In genomic region chr14:19993570-19993883, GRCm38 (mm10) we compare ENCODE assay signal across 22 mouse cellular contexts. TPM values are rescaled to one million over a fixed set of nuclear protein-coding genes. Genes with fewer than 3 reads are reported as not detected.
DNase-seq lines count a peak whose midpoint lies in the region; ATAC-seq and TF ChIP-seq lines count a peak whose summit lies in the region.
"Had no signal": no experiment of that assay in that cellular context is flagged by ENCODE, and none has a peak within 500 bp of the region (broad histone marks: within the 10 kb centered on the region; RNA-seq: fewer than 3 reads in every experiment).

No protein-coding gene starts in this region.

- no peak overlapping the region for H3K4me3 ChIP-seq in thymus, adult 2 months (ENCODE audit: control insufficient read depth, insufficient read depth, low read length)
- no peak overlapping the region for H3K4me3 ChIP-seq in intestine, postnatal 0 days (ENCODE audit: low read depth, low read length)
- H3K4me3 ChIP-seq: embryonic facial prominence, embryonic 10.5 days; forebrain, embryonic 13.5 days; gastrocnemius, adult 2 months; heart, embryonic 15.5 days; hindbrain, embryonic 13.5 days had no signal

- no peak overlapping the region for H3K4me2 ChIP-seq in intestine, postnatal 0 days (replicated peaks; ENCODE audit: low read depth)
- H3K4me2 ChIP-seq: forebrain, embryonic 13.5 days; heart, embryonic 11.5 days; heart, embryonic 15.5 days; hindbrain, embryonic 13.5 days had no signal

- ATAC-seq in CD4-positive, CD25-positive, alpha-beta regulatory T cell, adult 4 months, result peak; percentile 58
- no peak for ATAC-seq in intestine, postnatal 0 days
- ATAC-seq: forebrain, embryonic 13.5 days; forebrain, postnatal 0 days; hindbrain, postnatal 0 days had no signal

- TF ChIP-seq POLR2A in thymus, adult 2 months (IDR thresholded peaks at IDR 0.05; ENCODE audit: control insufficient read depth, extremely low read depth, insufficient read depth, low read length, poor library complexity), result no peak

- no peak for DNase-seq in thymus, adult 2 months
- no peak for DNase-seq in thymus, postnatal 36 days
- peak; percentile 73 for DNase-seq in induced T-regulatory cell, adult 2 months (ENCODE audit: low read depth)
- DNase-seq in gastrocnemius, postnatal 36 days, result no peak
- no peak for DNase-seq in yolk sac, embryonic 10.5 days (ENCODE audit: low spot score)
- DNase-seq: adrenal gland, adult 8-10 months; adrenal gland, postnatal 36 days; cerebellum, adult 2 months; cerebellum, postnatal 10 days; forebrain, postnatal 0 days; gastrocnemius, adult 2 months; gastrocnemius, postnatal 25 days; heart, adult 18-20 months; heart, postnatal 14 days had no signal

- no peaks in the 10 kb centered on the region for H3K9me3 ChIP-seq in intestine, postnatal 0 days (ENCODE audit: control insufficient read depth)
- H3K9me3 ChIP-seq: embryonic facial prominence, embryonic 10.5 days; forebrain, embryonic 13.5 days; heart, embryonic 15.5 days; hindbrain, embryonic 13.5 days had no signal

- H3K4me1 ChIP-seq in thymus, adult 2 months (replicated peaks; ENCODE audit: control insufficient read depth, insufficient read depth, low read length), result peaks cover 13% of the 10 kb centered on the region
- no peaks in the 10 kb centered on the region for H3K4me1 ChIP-seq in intestine, postnatal 0 days (replicated peaks; ENCODE audit: control insufficient read depth, insufficient read depth, low read length)
- H3K4me1 ChIP-seq: heart, embryonic 15.5 days had no signal

- intact Hi-C loops in gastrocnemius, postnatal 36 days (cut with DNase I), result no loop called here

- no peaks in the 10 kb centered on the region for H3K27me3 ChIP-seq in thymus, adult 2 months (ENCODE audit: control insufficient read depth, insufficient read depth, low read length)
- H3K27me3 ChIP-seq in intestine, postnatal 0 days (replicated peaks; ENCODE audit: control insufficient read depth, insufficient read depth, low read length), result no peaks in the 10 kb centered on the region
- H3K27me3 ChIP-seq: forebrain, embryonic 13.5 days; heart, embryonic 15.5 days; hindbrain, embryonic 13.5 days had no signal

- no peak for TF ChIP-seq CTCF in thymus, adult 2 months (IDR thresholded peaks at IDR 0.05; ENCODE audit: borderline replicate concordance, control insufficient read depth, extremely low read depth, insufficient read depth, low read length, poor library complexity)
- no peak for TF ChIP-seq CTCF in intestine, postnatal 0 days (IDR thresholded peaks at IDR 0.05; ENCODE audit: low read depth)

- peak overlapping the region; percentile 33; the same call in 1 of the 2 replicates for H3K27ac ChIP-seq in thymus, adult 2 months (ENCODE audit: control insufficient read depth, insufficient read depth, low read length)
- no peak overlapping the region for H3K27ac ChIP-seq in intestine, postnatal 0 days (ENCODE audit: low read depth, low read length)
- H3K27ac ChIP-seq: embryonic facial prominence, embryonic 10.5 days; forebrain, embryonic 13.5 days; gastrocnemius, adult 2 months; heart, embryonic 15.5 days; hindbrain, embryonic 13.5 days; hindbrain, postnatal 0 days had no signal

- no peaks in the 10 kb centered on the region for H3K36me3 ChIP-seq in thymus, adult 2 months (ENCODE audit: control insufficient read depth, insufficient read depth, low read length)
- no peaks in the 10 kb centered on the region for H3K36me3 ChIP-seq in intestine, postnatal 0 days (ENCODE audit: control insufficient read depth, insufficient read depth)
- H3K36me3 ChIP-seq: embryonic facial prominence, embryonic 10.5 days; heart, embryonic 15.5 days; hindbrain, embryonic 13.5 days had no signal

- WGBS in thymus, adult 2 months, result 31% methylated on average over 3 of the region's 3 CpGs
- 68% methylated on average over 3 of the region's 3 CpGs for whole genome bisulfite sequencing in intestine, postnatal 0 days

- no peak overlapping the region for H3K9ac ChIP-seq in intestine, postnatal 0 days (ENCODE audit: low read depth, low read length)
- H3K9ac ChIP-seq: forebrain, embryonic 13.5 days; forebrain, postnatal 0 days; heart, embryonic 15.5 days; hindbrain, embryonic 13.5 days had no signal

RNA-seq across cellular contexts. Expression of gene Gng2, which starts 16.1 kb away (rescaled TPM):
- 12.3 and 14.0 TPM in 2 replicates for polyA plus RNA-seq in thymus, adult 2 months (2012; rRNA removed)
- polyA plus RNA-seq in CD4-positive, CD25-positive, alpha-beta regulatory T cell, adult 4 months (2017; shearing (Covaris generic)), result 10 to 100 TPM; 39.1 to 54.2 TPM
- 1 to 10 TPM; 2.3 to 4.1 TPM for total RNA-seq in gastrocnemius, postnatal 36 days (2021)
- polyA plus RNA-seq in intestine, postnatal 0 days (2015; fragmentation: Nextera tagmentation; extraction: Ambion mirVana), result 22.2 and 22.6 TPM in 2 replicates
